Mouse (Mus musculus): ENCODE results near the gene Tmem256.

DNA sequence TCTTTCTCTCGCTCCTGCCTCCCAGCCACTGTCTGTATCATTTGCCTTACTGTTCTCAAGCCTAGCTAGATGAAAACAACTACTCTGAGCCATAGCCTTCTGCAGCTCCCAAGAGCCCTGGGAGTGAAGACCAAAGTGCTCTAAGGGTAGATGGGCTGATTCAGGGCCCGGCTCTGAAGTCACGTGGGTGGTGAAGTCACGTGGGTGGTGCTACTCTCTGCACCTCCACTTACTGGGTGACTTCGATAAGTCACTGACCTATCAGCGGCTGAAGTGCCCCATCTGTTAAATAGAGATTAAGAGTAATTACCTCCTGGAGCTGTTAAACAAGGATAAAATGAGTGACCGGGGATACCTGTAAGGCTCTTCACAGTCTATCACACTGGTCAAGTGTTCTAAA lies 15.7 kb downstream of the Tmem256 start:
- TF ChIP-seq CTCF (IDR thresholded peaks at IDR 0.05; ENCODE audit: borderline replicate concordance, control insufficient read depth, extremely low read depth, insufficient read depth, low read length, poor library complexity): no peak
- no peak for TF ChIP-seq POLR2A (IDR thresholded peaks at IDR 0.05; ENCODE audit: control insufficient read depth, extremely low read depth, insufficient read depth, low read length, poor library complexity)

Measured in thymus, adult 2 months (tissue).